In the genomic region with DNA sequence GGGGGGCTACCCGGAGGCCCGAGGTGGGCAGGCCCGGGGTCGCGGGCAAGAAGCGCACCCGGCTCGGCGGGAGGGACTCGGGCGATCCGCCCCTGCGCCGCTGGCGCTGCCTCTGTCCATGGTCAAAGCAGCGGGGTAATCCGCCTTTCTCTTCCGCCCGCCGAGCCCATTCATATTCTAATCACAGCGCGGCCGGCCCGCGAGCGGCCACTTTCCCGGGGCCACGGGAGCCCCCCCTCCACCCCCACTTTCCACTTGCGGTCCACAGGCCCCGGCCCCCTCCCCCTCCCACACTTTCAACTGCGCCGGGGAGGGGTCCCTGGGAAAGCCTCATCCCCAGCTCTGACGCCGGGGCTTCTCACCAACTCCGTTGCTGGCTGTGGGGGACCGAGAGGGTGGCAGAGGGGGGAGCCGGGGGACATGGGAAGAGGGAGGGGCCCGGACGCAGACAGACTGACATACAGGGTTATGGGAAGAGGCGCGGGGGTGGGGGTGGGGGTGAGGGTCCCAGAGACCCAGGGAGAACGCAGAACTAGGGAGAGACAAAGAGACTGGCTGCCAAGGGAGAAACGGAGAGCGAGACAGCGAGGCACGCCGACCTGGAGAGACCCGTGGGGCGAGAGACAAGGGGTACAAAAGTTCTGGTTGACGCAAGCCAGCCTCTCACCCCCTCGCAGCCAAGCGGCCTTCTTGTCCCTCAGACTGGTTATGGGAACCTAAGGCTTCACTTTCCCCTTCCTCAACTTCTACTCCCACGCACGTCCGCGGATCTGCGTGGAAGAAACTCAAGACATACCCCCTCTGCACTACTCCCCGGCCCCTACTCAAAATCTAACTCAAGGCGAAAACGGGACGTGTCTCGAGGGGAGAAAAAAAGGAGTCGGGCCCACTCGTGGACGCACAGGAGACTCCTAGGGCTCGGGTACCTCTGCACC, we compare ENCODE assay signal across 8 mouse cellular contexts. TPM values are rescaled to one million over a fixed set of nuclear protein-coding genes. Genes with fewer than 3 reads are reported as not detected.
DNase-seq lines count a peak whose midpoint lies in the region; ATAC-seq lines count a peak whose summit lies in the region.

No protein-coding gene starts in this region.

- H3K27me3 ChIP-seq in kidney, embryonic 15.5 days = peaks cover 94% of the 10 kb centered on the region
- peaks cover 32% of the 10 kb centered on the region for H3K27me3 ChIP-seq in forebrain, embryonic 16.5 days (replicated peaks; ENCODE audit: control insufficient read depth, insufficient read depth, low read length)
- peaks cover 82% of the 10 kb centered on the region for H3K27me3 ChIP-seq in limb, embryonic 11.5 days (ENCODE audit: control insufficient read depth, insufficient read depth, low read length)
- H3K27me3 ChIP-seq in neural tube, embryonic 11.5 days (ENCODE audit: control insufficient read depth, insufficient read depth, low read length) = peaks cover 36% of the 10 kb centered on the region

- H3K4me2 ChIP-seq in kidney, embryonic 15.5 days = peak overlapping the region; percentile 64
- H3K4me2 ChIP-seq in forebrain, embryonic 16.5 days (ENCODE audit: low read length) = peak overlapping the region; percentile 93
- peak overlapping the region; percentile 53 for H3K4me2 ChIP-seq in limb, embryonic 11.5 days (ENCODE audit: low read depth, severe bottlenecking)
- H3K4me2 ChIP-seq in neural tube, embryonic 11.5 days (ENCODE audit: low read depth) = peak overlapping the region; percentile 76

- peaks cover 57% of the 10 kb centered on the region for H3K4me1 ChIP-seq in kidney, embryonic 15.5 days
- peaks cover 46% of the 10 kb centered on the region for H3K4me1 ChIP-seq in forebrain, embryonic 16.5 days (replicated peaks; ENCODE audit: control insufficient read depth, insufficient read depth, low read length)
- peaks cover 19% of the 10 kb centered on the region for H3K4me1 ChIP-seq in limb, embryonic 11.5 days (ENCODE audit: control insufficient read depth, insufficient read depth, low read length)
- H3K4me1 ChIP-seq in neural tube, embryonic 11.5 days (ENCODE audit: control insufficient read depth, insufficient read depth, low read length) = peaks cover 13% of the 10 kb centered on the region

- H3K36me3 ChIP-seq in kidney, embryonic 15.5 days = no peaks in the 10 kb centered on the region
- H3K36me3 ChIP-seq in forebrain, embryonic 16.5 days (ENCODE audit: control insufficient read depth, insufficient read depth) = no peaks in the 10 kb centered on the region
- no peaks in the 10 kb centered on the region for H3K36me3 ChIP-seq in limb, embryonic 11.5 days (ENCODE audit: control insufficient read depth, insufficient read depth, low read length)
- no peaks in the 10 kb centered on the region for H3K36me3 ChIP-seq in neural tube, embryonic 11.5 days (ENCODE audit: control insufficient read depth, insufficient read depth, low read length)

- no peaks in the 10 kb centered on the region for H3K9me3 ChIP-seq in kidney, embryonic 15.5 days (replicated peaks)
- no peaks in the 10 kb centered on the region for H3K9me3 ChIP-seq in forebrain, embryonic 16.5 days (ENCODE audit: control insufficient read depth, low read length)
- H3K9me3 ChIP-seq in limb, embryonic 11.5 days (ENCODE audit: control insufficient read depth, low read length) = no peaks in the 10 kb centered on the region
- no peaks in the 10 kb centered on the region for H3K9me3 ChIP-seq in neural tube, embryonic 11.5 days (ENCODE audit: control insufficient read depth, low read length)

- peak overlapping the region; percentile 36 for H3K4me3 ChIP-seq in kidney, embryonic 15.5 days (replicated peaks)
- H3K4me3 ChIP-seq in forebrain, embryonic 16.5 days (replicated peaks; ENCODE audit: low read length) = peak overlapping the region; percentile 52
- H3K4me3 ChIP-seq in limb, embryonic 11.5 days (ENCODE audit: low read depth, low read length) = peak overlapping the region; percentile 24
- peak overlapping the region; percentile 56 for H3K4me3 ChIP-seq in neural tube, embryonic 11.5 days (ENCODE audit: low read depth, low read length)

- H3K9ac ChIP-seq in kidney, embryonic 15.5 days = no peak overlapping the region
- H3K9ac ChIP-seq in forebrain, embryonic 16.5 days (replicated peaks; ENCODE audit: low read depth, low read length) = peak overlapping the region; percentile 68
- 0 out of 2 replicates have a peak overlapping the region, but pooled peaks have one; percentile 17 for H3K9ac ChIP-seq in limb, embryonic 11.5 days (ENCODE audit: low read length)
- H3K9ac ChIP-seq in neural tube, embryonic 11.5 days (ENCODE audit: low read length) = peak overlapping the region; percentile 62

- no peak for DNase-seq in kidney, adult 11 months
- peak; percentile 32 to 56 for DNase-seq in adrenal gland, postnatal 36 days
- DNase-seq in limb, embryonic 11.5 days (ENCODE audit: low spot score) = peak; percentile 66
- peak; percentile 89 for DNase-seq in neural tube, embryonic 11.5 days (ENCODE audit: low spot score)
- no peak for DNase-seq in c-Kit-positive CD71-positive TER-119-positive erythroid progenitor cells, embryonic 14.5 days (ENCODE audit: low spot score)

- peak; percentile 30; the same call in 1 of the 2 replicates for ATAC-seq in kidney, embryonic 15.5 days (replicated peaks; ENCODE audit: low FRiP score)
- peak; percentile 51 for ATAC-seq in forebrain, embryonic 16.5 days
- no peak for ATAC-seq in limb, embryonic 11.5 days (ENCODE audit: insufficient number of reproducible peaks, low FRiP score, low TSS enrichment, low read depth)
- peak; percentile 77 for ATAC-seq in neural tube, embryonic 11.5 days (ENCODE audit: insufficient read depth, low FRiP score, low TSS enrichment)
- no peak for ATAC-seq in erythroid progenitor cell, adult 5-6 weeks (replicated peaks; ENCODE audit: low FRiP score, poor library complexity, severe bottlenecking)

- 1% methylated on average over 66 of the region's 66 CpGs for WGBS in kidney, embryonic 15.5 days
- under 1% methylated on average over 59 of the region's 66 CpGs for whole genome bisulfite sequencing in forebrain, embryonic 16.5 days
- WGBS in limb, embryonic 11.5 days = under 1% methylated on average over 66 of the region's 66 CpGs
- under 1% methylated on average over 61 of the region's 66 CpGs for WGBS in neural tube, embryonic 11.5 days

- no peak overlapping the region for H3K27ac ChIP-seq in kidney, embryonic 15.5 days
- peak overlapping the region; percentile 77 for H3K27ac ChIP-seq in forebrain, embryonic 16.5 days (ENCODE audit: low read length)
- H3K27ac ChIP-seq in limb, embryonic 11.5 days (replicated peaks; ENCODE audit: low read depth, low read length) = no peak overlapping the region
- peak overlapping the region; percentile 96 for H3K27ac ChIP-seq in neural tube, embryonic 11.5 days (ENCODE audit: low read depth, low read length)

RNA-seq across cellular contexts. Expression of a gene that starts 0.7 kb away (rescaled TPM):
- 0.14 and 0.17 TPM in 2 replicates for polyA plus RNA-seq in kidney, embryonic 15.5 days (2015; fragmentation: Nextera tagmentation; extraction: Ambion mirVana)
- not detected for total RNA-seq in adrenal gland, postnatal 36 days (2021)
- polyA plus RNA-seq in forebrain, embryonic 16.5 days (2015; fragmentation: Nextera tagmentation; extraction: Ambion mirVana) = 6.9 and 7.2 TPM in 2 replicates
- polyA plus RNA-seq in limb, embryonic 11.5 days (2014; fragmentation: Nextera tagmentation; extraction: Ambion mirVana) = 0.40 and 1.3 TPM in 2 replicates
- polyA plus RNA-seq in neural tube, embryonic 11.5 days (2014; fragmentation: Nextera tagmentation; extraction: Ambion mirVana) = 56.3 and 62.9 TPM in 2 replicates
- total RNA-seq in erythroid progenitor cell, adult 5-6 weeks (2015; ENCODE audit: low replicate concordance) = not detected in 2 replicates
- not detected in 2 replicates for total RNA-seq in erythroid progenitor cell, adult 5-6 weeks (2017; ENCODE audit: low replicate concordance)

Comparison
In these comparisons a context has a peak if more than half of its experiments do, and no peak if none do; other contexts are left out.
1. ATAC-seq: peak in kidney, embryonic 15.5 days (single experiment), forebrain, embryonic 16.5 days (single experiment) and neural tube, embryonic 11.5 days (single experiment); none in limb, embryonic 11.5 days (single experiment) and erythroid progenitor cell, adult 5-6 weeks (single experiment).
2. H3K27ac ChIP-seq: peak in forebrain, embryonic 16.5 days (single experiment) and neural tube, embryonic 11.5 days (single experiment); none in kidney, embryonic 15.5 days (single experiment) and limb, embryonic 11.5 days (single experiment).
3. DNase-seq: peak in adrenal gland, postnatal 36 days (2 of 2), limb, embryonic 11.5 days (single experiment) and neural tube, embryonic 11.5 days (single experiment); none in kidney, adult 11 months (single experiment) and c-Kit-positive CD71-positive TER-119-positive erythroid progenitor cells, embryonic 14.5 days (single experiment).
4. Peak in every context shown above with its lines, with median percentiles within 50 percentile points of each other: H3K4me2 ChIP-seq and H3K4me3 ChIP-seq.